Comparison of ENCODE assay signal across 7 mouse cellular contexts in the genomic region with DNA sequence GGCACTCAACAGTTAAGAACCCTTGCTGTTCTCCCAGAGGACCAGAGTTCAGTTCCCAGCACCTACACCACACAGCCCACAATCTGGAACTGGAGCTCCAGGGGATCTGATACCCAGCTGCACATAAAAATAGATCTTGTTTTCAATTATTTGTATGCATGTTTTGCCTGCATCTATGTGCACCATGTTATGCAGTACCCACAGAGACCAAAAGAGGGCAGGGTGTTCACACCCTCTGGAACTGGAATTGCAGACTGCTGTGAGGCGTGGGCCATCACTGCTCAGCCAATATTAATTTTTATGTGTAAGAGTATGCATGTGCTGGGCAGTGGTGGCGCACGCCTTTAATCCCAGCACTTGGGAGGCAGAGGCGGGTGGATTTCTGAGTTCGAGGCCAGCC. TPM values are rescaled to one million over a fixed set of nuclear protein-coding genes. Genes with fewer than 3 reads are reported as not detected.
A peak's percentile ranks its signal among the peaks of the same experiment; 100 is the strongest.
DNase-seq lines count a peak whose midpoint lies in the region; ATAC-seq and TF ChIP-seq lines count a peak whose summit lies in the region.

No protein-coding gene starts in this region.

- no peak overlapping the region for H3K4me3 ChIP-seq in intestine, postnatal 0 days (ENCODE audit: low read depth, low read length)
- H3K4me3 ChIP-seq in intestine, embryonic 15.5 days (replicated peaks): no peak overlapping the region
- H3K4me3 ChIP-seq in G1E (ENCODE audit: low read depth, low read length): no peak overlapping the region
- no peak overlapping the region for H3K4me3 ChIP-seq in neural tube, embryonic 15.5 days (replicated peaks)

- no peak overlapping the region for H3K27ac ChIP-seq in intestine, postnatal 0 days (ENCODE audit: low read depth, low read length)
- H3K27ac ChIP-seq in intestine, embryonic 15.5 days: no peak overlapping the region
- no peak overlapping the region for H3K27ac ChIP-seq in neural tube, embryonic 15.5 days (replicated peaks)

- no peak for ATAC-seq in intestine, postnatal 0 days
- no peak for ATAC-seq in intestine, embryonic 15.5 days
- 0 out of 2 replicates have a peak, but pooled peaks have one; percentile 30 for ATAC-seq in G1E (ENCODE audit: extremely low read depth, insufficient number of reproducible peaks, low FRiP score, poor library complexity, severe bottlenecking)
- ATAC-seq in erythroid progenitor cell, adult 5-6 weeks (replicated peaks; ENCODE audit: low FRiP score, poor library complexity, severe bottlenecking): 0 out of 2 replicates have a peak, but pooled peaks have one; percentile 49
- no peak for ATAC-seq in neural tube, embryonic 15.5 days (ENCODE audit: low FRiP score)

- no peaks in the 10 kb centered on the region for H3K27me3 ChIP-seq in intestine, postnatal 0 days (replicated peaks; ENCODE audit: control insufficient read depth, insufficient read depth, low read length)
- no peaks in the 10 kb centered on the region for H3K27me3 ChIP-seq in intestine, embryonic 15.5 days (replicated peaks)
- H3K27me3 ChIP-seq in G1E (ENCODE audit: insufficient read depth, low read length): no peaks in the 10 kb centered on the region
- no peaks in the 10 kb centered on the region for H3K27me3 ChIP-seq in neural tube, embryonic 15.5 days (replicated peaks)

- no peak overlapping the region for H3K9ac ChIP-seq in intestine, postnatal 0 days (ENCODE audit: low read depth, low read length)
- H3K9ac ChIP-seq in intestine, embryonic 15.5 days: no peak overlapping the region
- H3K9ac ChIP-seq in neural tube, embryonic 15.5 days (replicated peaks): no peak overlapping the region

- H3K4me2 ChIP-seq in intestine, postnatal 0 days (replicated peaks; ENCODE audit: low read depth): no peak overlapping the region
- H3K4me2 ChIP-seq in intestine, embryonic 15.5 days (replicated peaks): no peak overlapping the region
- no peak overlapping the region for H3K4me2 ChIP-seq in neural tube, embryonic 15.5 days

- H3K36me3 ChIP-seq in intestine, postnatal 0 days (ENCODE audit: control insufficient read depth, insufficient read depth): no peaks in the 10 kb centered on the region
- H3K36me3 ChIP-seq in intestine, embryonic 15.5 days: no peaks in the 10 kb centered on the region
- peaks cover 29% of the 10 kb centered on the region for H3K36me3 ChIP-seq in G1E (replicated peaks)
- peaks cover 3% of the 10 kb centered on the region; the same call in 1 of the 2 replicates for H3K36me3 ChIP-seq in neural tube, embryonic 15.5 days

- H3K4me1 ChIP-seq in intestine, postnatal 0 days (replicated peaks; ENCODE audit: control insufficient read depth, insufficient read depth, low read length): no peaks in the 10 kb centered on the region
- peaks cover 6% of the 10 kb centered on the region; the same call in 1 of the 2 replicates for H3K4me1 ChIP-seq in intestine, embryonic 15.5 days (replicated peaks)
- peaks cover 20% of the 10 kb centered on the region for H3K4me1 ChIP-seq in G1E (ENCODE audit: insufficient read depth, low read depth, low read length)
- peaks cover 7% of the 10 kb centered on the region for H3K4me1 ChIP-seq in neural tube, embryonic 15.5 days

- TF ChIP-seq CTCF in intestine, postnatal 0 days (IDR thresholded peaks at IDR 0.05; ENCODE audit: low read depth): peak; percentile 79
- peak; percentile 48 for TF ChIP-seq CTCF in G1E (IDR thresholded peaks at IDR 0.05; ENCODE audit: low read depth, low read length)

- no peaks in the 10 kb centered on the region for H3K9me3 ChIP-seq in intestine, postnatal 0 days (ENCODE audit: control insufficient read depth)
- no peaks in the 10 kb centered on the region for H3K9me3 ChIP-seq in intestine, embryonic 15.5 days
- no peaks in the 10 kb centered on the region for H3K9me3 ChIP-seq in G1E (replicated peaks)
- no peaks in the 10 kb centered on the region for H3K9me3 ChIP-seq in neural tube, embryonic 15.5 days (replicated peaks)

- WGBS in intestine, postnatal 0 days: 67% methylated on average over 5 of the region's 5 CpGs
- 79% methylated on average over 5 of the region's 5 CpGs for WGBS in intestine, embryonic 15.5 days
- 75% methylated on average over 5 of the region's 5 CpGs for WGBS in neural tube, embryonic 15.5 days

- DNase-seq in G1E (ENCODE audit: low spot score): no peak
- DNase-seq in mesoderm, embryonic 11.5 days (ENCODE audit: low read depth, low spot score): peak; percentile 41
- DNase-seq in urinary bladder, postnatal 25 days (ENCODE audit: low spot score): no peak

RNA-seq across cellular contexts. Expression of gene Spata2, which starts 4.6 kb away (rescaled TPM):
- 11.5 and 13.5 TPM in 2 replicates for polyA plus RNA-seq in intestine, postnatal 0 days (2015; fragmentation: Nextera tagmentation; extraction: Ambion mirVana)
- polyA plus RNA-seq in intestine, embryonic 15.5 days (2015; fragmentation: Nextera tagmentation; extraction: Ambion mirVana): 12.7 and 13.8 TPM in 2 replicates
- 11.6 and 16.2 TPM in 2 replicates for total RNA-seq in G1E (2014; fragmentation: Nextera tagmentation)
- total RNA-seq in G1E (2017): 6.7 and 7.6 TPM in 2 replicates
- 26.5 and 27.9 TPM in 2 replicates for polyA plus RNA-seq in G1E (2012)
- 7.5 and 8.6 TPM in 2 replicates for total RNA-seq in erythroid progenitor cell, adult 5-6 weeks (2015; ENCODE audit: low replicate concordance)
- total RNA-seq in erythroid progenitor cell, adult 5-6 weeks (2017; ENCODE audit: low replicate concordance): 5.4 and 7.4 TPM in 2 replicates
- polyA plus RNA-seq in neural tube, embryonic 15.5 days (2015; fragmentation: Nextera tagmentation; extraction: Ambion mirVana): 27.0 and 28.6 TPM in 2 replicates

RNA-seq across cellular contexts. Expression of gene Rnf114, which starts 4.8 kb away (rescaled TPM):
- polyA plus RNA-seq in intestine, postnatal 0 days (2015; fragmentation: Nextera tagmentation; extraction: Ambion mirVana): 62.2 and 64.8 TPM in 2 replicates
- polyA plus RNA-seq in intestine, embryonic 15.5 days (2015; fragmentation: Nextera tagmentation; extraction: Ambion mirVana): 65.3 and 73.3 TPM in 2 replicates
- total RNA-seq in G1E (2014; fragmentation: Nextera tagmentation) (41.5 and 48.2 TPM in 2 replicates), G1E (2017) (32.1 and 37.8 TPM in 2 replicates)
- polyA plus RNA-seq in G1E (2012): 16.8 and 18.4 TPM in 2 replicates
- total RNA-seq in erythroid progenitor cell, adult 5-6 weeks (2015; ENCODE audit: low replicate concordance): 24.1 and 33.5 TPM in 2 replicates
- 10.2 and 17.8 TPM in 2 replicates for total RNA-seq in erythroid progenitor cell, adult 5-6 weeks (2017; ENCODE audit: low replicate concordance)
- 98.4 and 106 TPM in 2 replicates for polyA plus RNA-seq in neural tube, embryonic 15.5 days (2015; fragmentation: Nextera tagmentation; extraction: Ambion mirVana)

RNA-seq across cellular contexts. Expression of gene Snai1, which starts 40.7 kb away (rescaled TPM):
- polyA plus RNA-seq in intestine, postnatal 0 days (2015; fragmentation: Nextera tagmentation; extraction: Ambion mirVana): 5.4 and 8.0 TPM in 2 replicates
- polyA plus RNA-seq in intestine, embryonic 15.5 days (2015; fragmentation: Nextera tagmentation; extraction: Ambion mirVana): 14.3 and 16.1 TPM in 2 replicates
- not detected in 2 replicates for total RNA-seq in G1E (2014; fragmentation: Nextera tagmentation)
- total RNA-seq in G1E (2017): not detected in 2 replicates
- polyA plus RNA-seq in G1E (2012): not detected in 2 replicates
- total RNA-seq in erythroid progenitor cell, adult 5-6 weeks (2015; ENCODE audit: low replicate concordance): not detected in 2 replicates
- not detected in 2 replicates for total RNA-seq in erythroid progenitor cell, adult 5-6 weeks (2017; ENCODE audit: low replicate concordance)
- 6.3 and 8.6 TPM in 2 replicates for polyA plus RNA-seq in neural tube, embryonic 15.5 days (2015; fragmentation: Nextera tagmentation; extraction: Ambion mirVana)

Comparison
In these comparisons a context has a peak if more than half of its experiments do, and no peak if none do; other contexts are left out.
1. ATAC-seq: peak in G1E (single experiment) and erythroid progenitor cell, adult 5-6 weeks (single experiment); none in intestine, postnatal 0 days (single experiment), intestine, embryonic 15.5 days (single experiment) and neural tube, embryonic 15.5 days (single experiment).